In genomic region chr14:8665636-8666411, GRCm38 (mm10) we compare ENCODE assay signal across 8 mouse cellular contexts. TPM values are rescaled to one million over a fixed set of nuclear protein-coding genes. Genes with fewer than 3 reads are reported as not detected.
DNase-seq lines count a peak whose midpoint lies in the region; ATAC-seq lines count a peak whose summit lies in the region.

Gene 4930452B06Rik, minus strand, starts transcription at chr14:8666240.

- no peak for ATAC-seq in megakaryocyte, adult 5-6 weeks (ENCODE audit: poor library complexity, severe bottlenecking)
- ATAC-seq in heart, embryonic 16.5 days (replicated peaks; ENCODE audit: extremely low read depth, insufficient read depth, low FRiP score): peak; percentile 97
- peak; percentile 93 for ATAC-seq in liver, embryonic 11.5 days (replicated peaks; ENCODE audit: low FRiP score)
- peak; percentile 99 for ATAC-seq in neural tube, embryonic 13.5 days (ENCODE audit: low read depth)

- H3K27me3 ChIP-seq in megakaryocyte, embryonic 14.5 days (replicated peaks): peaks cover 11% of the 10 kb centered on the region
- H3K27me3 ChIP-seq in forebrain, embryonic 10.5 days (ENCODE audit: poor library complexity, severe bottlenecking): no peaks in the 10 kb centered on the region; the same call in 1 of the 2 replicates
- no peaks in the 10 kb centered on the region for H3K27me3 ChIP-seq in heart, embryonic 16.5 days (ENCODE audit: control insufficient read depth, insufficient read depth, low read length)
- no peaks in the 10 kb centered on the region for H3K27me3 ChIP-seq in liver, embryonic 11.5 days (replicated peaks; ENCODE audit: control insufficient read depth, insufficient read depth, low read length)
- H3K27me3 ChIP-seq in neural tube, embryonic 13.5 days: no peaks in the 10 kb centered on the region

- H3K9me3 ChIP-seq in megakaryocyte, embryonic 14.5 days: peaks cover 3% of the 10 kb centered on the region; the same call in 1 of the 2 replicates
- H3K9me3 ChIP-seq in forebrain, embryonic 10.5 days: no peaks in the 10 kb centered on the region
- no peaks in the 10 kb centered on the region for H3K9me3 ChIP-seq in heart, embryonic 16.5 days (replicated peaks; ENCODE audit: control insufficient read depth, low read length)
- H3K9me3 ChIP-seq in liver, embryonic 11.5 days (ENCODE audit: control insufficient read depth, low read length): no peaks in the 10 kb centered on the region
- H3K9me3 ChIP-seq in neural tube, embryonic 13.5 days: no peaks in the 10 kb centered on the region

- no peaks in the 10 kb centered on the region for H3K4me1 ChIP-seq in megakaryocyte, embryonic 14.5 days
- H3K4me1 ChIP-seq in forebrain, embryonic 10.5 days: peaks cover 15% of the 10 kb centered on the region
- H3K4me1 ChIP-seq in heart, embryonic 16.5 days (ENCODE audit: control insufficient read depth, insufficient read depth, low read length): peaks cover 4% of the 10 kb centered on the region
- no peaks in the 10 kb centered on the region for H3K4me1 ChIP-seq in liver, embryonic 11.5 days (replicated peaks; ENCODE audit: control insufficient read depth, insufficient read depth, low read length)
- peaks cover 5% of the 10 kb centered on the region for H3K4me1 ChIP-seq in neural tube, embryonic 13.5 days (replicated peaks)

- H3K4me2 ChIP-seq in heart, embryonic 16.5 days (ENCODE audit: low read depth, low read length): peak within 1 kb of the TSS; percentile 76
- H3K4me2 ChIP-seq in liver, embryonic 11.5 days: peak within 1 kb of the TSS; percentile 63
- H3K4me2 ChIP-seq in neural tube, embryonic 13.5 days: peak within 1 kb of the TSS; percentile 76

- peak; percentile 82 for DNase-seq in forebrain, embryonic 10.5 days (ENCODE audit: extremely low spot score, low spot score)
- DNase-seq in kidney, postnatal 14 days: peak; percentile 90
- DNase-seq in liver, embryonic 11.5 days (ENCODE audit: low spot score): peak; percentile 71
- peak; percentile 87 for DNase-seq in testis, postnatal 14 days (ENCODE audit: low spot score)

- peak within 1 kb of the TSS; percentile 94 for H3K27ac ChIP-seq in forebrain, embryonic 10.5 days
- peak within 1 kb of the TSS; percentile 66 for H3K27ac ChIP-seq in heart, embryonic 16.5 days (ENCODE audit: low read length)
- H3K27ac ChIP-seq in liver, embryonic 11.5 days (ENCODE audit: low read depth, low read length): no peak within 1 kb of the TSS
- H3K27ac ChIP-seq in neural tube, embryonic 13.5 days (replicated peaks): no peak within 1 kb of the TSS

- no peaks in the 10 kb centered on the region for H3K36me3 ChIP-seq in megakaryocyte, embryonic 14.5 days (replicated peaks; ENCODE audit: low read length)
- peaks cover 2% of the 10 kb centered on the region; the same call in 1 of the 2 replicates for H3K36me3 ChIP-seq in forebrain, embryonic 10.5 days (replicated peaks)
- H3K36me3 ChIP-seq in heart, embryonic 16.5 days (ENCODE audit: control insufficient read depth, insufficient read depth): peaks cover 2% of the 10 kb centered on the region; the same call in 1 of the 2 replicates
- H3K36me3 ChIP-seq in liver, embryonic 11.5 days (ENCODE audit: control insufficient read depth, insufficient read depth, low read length): no peaks in the 10 kb centered on the region
- H3K36me3 ChIP-seq in neural tube, embryonic 13.5 days: no peaks in the 10 kb centered on the region

- peak within 1 kb of the TSS; percentile 88 for H3K9ac ChIP-seq in heart, embryonic 16.5 days (ENCODE audit: low read length)
- peak within 1 kb of the TSS; percentile 59 for H3K9ac ChIP-seq in liver, embryonic 11.5 days (ENCODE audit: low read depth, low read length)
- H3K9ac ChIP-seq in neural tube, embryonic 13.5 days: peak within 1 kb of the TSS; percentile 85

- H3K4me3 ChIP-seq in megakaryocyte, embryonic 14.5 days (replicated peaks): peak within 1 kb of the TSS; percentile 28
- H3K4me3 ChIP-seq in forebrain, embryonic 10.5 days: peak within 1 kb of the TSS; percentile 78
- H3K4me3 ChIP-seq in heart, embryonic 16.5 days (ENCODE audit: low read length): peak within 1 kb of the TSS; percentile 81
- H3K4me3 ChIP-seq in liver, embryonic 11.5 days (ENCODE audit: low read depth, low read length): peak within 1 kb of the TSS; percentile 55
- H3K4me3 ChIP-seq in neural tube, embryonic 13.5 days: peak within 1 kb of the TSS; percentile 73

- under 1% methylated on average over 45 of the region's 45 CpGs for WGBS in forebrain, embryonic 10.5 days
- under 1% methylated on average over 45 of the region's 45 CpGs for WGBS in heart, embryonic 16.5 days
- WGBS in liver, embryonic 11.5 days: 2% methylated on average over 45 of the region's 45 CpGs
- 1% methylated on average over 39 of the region's 45 CpGs for WGBS in neural tube, embryonic 13.5 days

RNA-seq across cellular contexts. Expression of gene 4930452B06Rik, which starts in this region (rescaled TPM):
- not detected in 2 replicates for polyA plus RNA-seq in megakaryocyte, embryonic 14.5 days (2012; ENCODE audit: insufficient read depth, low replicate concordance)
- total RNA-seq in megakaryocyte, adult 5-6 weeks (2015): not detected in 2 replicates
- total RNA-seq in megakaryocyte, adult 5-6 weeks (2017): not detected in 2 replicates
- polyA plus RNA-seq in forebrain, embryonic 10.5 days (2016; fragmentation: Nextera tagmentation; extraction: Ambion mirVana): 12.1 and 12.3 TPM in 2 replicates
- polyA plus RNA-seq in heart, embryonic 16.5 days (2015; fragmentation: Nextera tagmentation; extraction: Ambion mirVana): 18.5 and 20.0 TPM in 2 replicates
- polyA plus RNA-seq in liver, embryonic 11.5 days (2014; fragmentation: Nextera tagmentation; extraction: Ambion mirVana): 4.8 and 4.9 TPM in 2 replicates
- 3.8 and 4.3 TPM in 2 replicates for polyA plus RNA-seq in neural tube, embryonic 13.5 days (2015; fragmentation: Nextera tagmentation; extraction: Ambion mirVana)

Comparison
In these comparisons a context has a peak if more than half of its experiments do, and no peak if none do; other contexts are left out.
1. H3K4me3 ChIP-seq: peak in every context shown above with its lines; median percentile 81 in heart, embryonic 16.5 days; 78 in forebrain, embryonic 10.5 days; 73 in neural tube, embryonic 13.5 days; 55 in liver, embryonic 11.5 days; 28 in megakaryocyte, embryonic 14.5 days.
2. H3K27ac ChIP-seq: peak in forebrain, embryonic 10.5 days (single experiment) and heart, embryonic 16.5 days (single experiment); none in liver, embryonic 11.5 days (single experiment) and neural tube, embryonic 13.5 days (single experiment).
3. Peak in every context shown above with its lines, with median percentiles within 50 percentile points of each other: DNase-seq, H3K4me2 ChIP-seq and H3K9ac ChIP-seq.